Mouse (Mus musculus) thymus, postnatal 0 days (tissue): ENCODE data around the gene Spag9. TPM values are rescaled to one million over a fixed set of nuclear protein-coding genes. Genes with fewer than 3 reads are reported as not detected.
"Not testable (repeated sequence)": the region's sequence is repeated elsewhere in the genome, so short reads cannot be mapped to it uniquely, and the experiment has no call there.

Experiments
- DNase-seq: peaks from one replicate; pipeline ENCODE4 v3.0.0-alpha.2; 2015; ENCODE audit warnings: low spot score
- polyA plus RNA-seq: library from polyadenylated mRNA; unstranded; fragments of >200 nt; fragmentation: Nextera tagmentation; extraction: Ambion mirVana; gene quantifications from 2 replicates; pipeline ENCODE4 v1.2.1, GENCODE M21; 2015

The Spag9 gene
- polyA plus RNA-seq, 1 experiment from 2014 or later = 41.4 TPM

DNA sequence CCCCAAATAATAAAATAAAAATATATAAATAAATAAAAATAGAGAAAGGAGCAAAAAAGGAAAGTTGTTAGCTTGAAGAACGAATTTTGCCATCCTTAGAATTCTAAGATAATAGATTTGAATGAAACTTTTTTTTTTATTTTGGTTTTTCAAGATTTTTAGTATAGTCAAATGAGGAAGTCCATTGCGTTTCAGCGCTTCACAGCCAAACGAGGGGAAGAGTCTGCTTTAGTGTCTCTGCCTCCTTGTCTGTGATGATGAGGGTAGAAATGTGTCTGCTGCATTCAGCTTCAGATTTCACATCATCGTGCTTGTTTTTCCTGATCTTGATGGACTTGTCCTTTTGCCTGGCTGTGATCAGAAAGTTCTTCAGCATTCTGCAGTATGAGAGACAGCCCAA, 10.6 kb upstream of the Spag9 start:
- no peak for DNase-seq

DNA sequence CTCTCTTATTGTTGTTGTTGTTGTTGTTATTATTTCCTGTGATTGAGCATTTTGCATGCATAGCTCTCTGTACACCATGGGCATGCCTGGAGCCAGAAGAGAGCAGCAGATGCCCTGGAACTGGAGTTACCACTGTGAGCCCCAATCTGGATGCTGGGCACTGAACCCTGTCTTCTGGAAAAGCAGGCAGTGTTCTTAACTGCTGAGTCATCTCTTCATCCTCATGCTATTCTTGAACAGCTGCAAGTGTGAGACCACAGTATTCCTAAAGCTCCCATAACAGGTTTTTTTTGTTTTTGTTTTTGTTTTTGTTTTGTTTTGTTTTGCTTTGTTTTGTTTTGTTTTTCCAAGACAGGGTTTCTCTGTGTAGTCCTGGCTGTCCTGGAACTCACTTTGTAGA, 9.6 kb upstream of the Spag9 start:
- no peak for DNase-seq

DNA sequence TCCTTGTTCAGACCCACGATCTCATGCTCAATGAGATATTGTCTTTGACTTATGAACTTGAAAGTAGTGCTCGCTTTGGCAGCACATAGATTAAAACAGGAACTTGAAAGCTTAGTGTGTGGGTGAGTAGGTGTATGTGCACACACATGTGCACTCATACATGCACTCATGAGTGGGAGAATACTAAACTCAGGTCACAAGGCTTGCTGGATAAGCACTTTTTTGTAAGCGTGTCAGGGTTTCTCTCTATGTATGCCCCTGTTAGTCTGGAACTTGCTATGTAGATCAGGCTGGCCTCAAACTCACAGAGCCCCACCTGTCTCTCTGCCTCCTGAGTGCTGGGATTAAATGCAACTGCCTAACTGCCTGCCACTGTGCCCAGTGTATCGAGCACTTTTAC, 8.9 kb upstream of the Spag9 start:
- no peak for DNase-seq

DNA sequence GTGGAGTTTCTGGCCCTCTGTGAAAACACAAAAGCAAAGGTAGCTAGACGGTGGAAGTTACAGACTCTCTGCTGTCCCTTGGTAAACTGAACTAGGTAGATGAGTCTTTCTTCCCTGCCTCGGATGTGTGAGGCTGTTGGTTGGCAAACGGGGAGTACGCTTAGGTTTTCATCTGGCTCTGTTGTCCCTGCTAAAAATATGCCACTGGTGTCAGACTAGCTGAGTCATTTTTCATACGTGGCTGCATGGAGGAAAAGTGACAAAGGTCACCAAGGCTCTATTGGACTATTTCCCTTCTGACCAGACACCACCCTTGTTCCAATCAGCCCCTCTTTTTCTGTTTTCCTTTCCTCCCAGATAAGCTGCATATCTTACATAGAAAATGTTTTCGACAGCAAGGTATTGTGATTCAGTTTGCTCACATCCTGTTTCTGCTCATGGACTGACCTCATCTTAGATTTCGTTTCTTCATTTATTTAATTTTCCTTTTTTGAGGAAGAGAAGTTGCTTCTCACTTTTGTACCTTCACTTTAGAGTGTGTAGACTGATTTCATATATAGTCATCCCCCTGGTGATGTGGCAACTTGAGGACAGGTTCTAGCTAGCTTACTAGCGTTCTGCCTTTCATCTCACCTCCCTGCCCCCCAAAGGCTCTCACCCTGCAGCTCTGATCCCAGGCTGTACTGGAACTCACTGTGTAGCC, 8.1 kb upstream of the Spag9 start:
- no peak for DNase-seq

DNA sequence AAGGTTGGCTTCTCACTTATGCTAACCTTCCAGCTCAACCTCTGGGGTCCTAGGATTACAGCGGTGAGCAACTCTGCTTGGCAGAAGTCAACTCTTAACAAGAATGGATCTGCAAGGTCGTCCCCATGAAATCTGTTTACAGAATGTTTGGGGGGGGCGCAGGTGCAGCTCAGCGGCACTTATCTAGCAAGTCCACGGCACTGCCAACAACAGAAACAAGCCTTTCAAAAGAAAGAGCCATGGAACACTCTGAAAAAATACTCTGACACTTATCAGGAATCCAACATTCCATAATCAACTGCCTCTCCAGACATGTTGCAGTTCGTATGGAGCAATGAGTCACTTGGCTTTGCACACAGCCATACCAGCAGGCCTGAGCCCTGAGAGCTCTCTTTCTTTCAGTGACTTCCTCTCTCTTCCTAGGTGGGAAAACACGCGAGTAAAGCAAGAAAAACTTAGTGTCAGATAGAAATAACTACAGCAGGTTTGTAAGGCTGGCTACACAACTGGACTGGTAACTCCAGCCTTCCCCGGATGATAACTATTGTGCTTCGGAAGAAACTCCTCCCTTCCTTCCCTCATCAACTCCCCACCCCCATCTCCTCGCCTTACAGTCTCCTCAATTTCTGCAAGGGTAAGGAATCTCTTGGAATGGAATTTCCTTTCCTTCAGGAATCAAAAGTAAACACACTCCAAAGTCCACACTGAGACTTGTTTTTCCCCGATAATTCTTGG, 7.4 kb upstream of the Spag9 start:
- DNase-seq = no peak

DNA sequence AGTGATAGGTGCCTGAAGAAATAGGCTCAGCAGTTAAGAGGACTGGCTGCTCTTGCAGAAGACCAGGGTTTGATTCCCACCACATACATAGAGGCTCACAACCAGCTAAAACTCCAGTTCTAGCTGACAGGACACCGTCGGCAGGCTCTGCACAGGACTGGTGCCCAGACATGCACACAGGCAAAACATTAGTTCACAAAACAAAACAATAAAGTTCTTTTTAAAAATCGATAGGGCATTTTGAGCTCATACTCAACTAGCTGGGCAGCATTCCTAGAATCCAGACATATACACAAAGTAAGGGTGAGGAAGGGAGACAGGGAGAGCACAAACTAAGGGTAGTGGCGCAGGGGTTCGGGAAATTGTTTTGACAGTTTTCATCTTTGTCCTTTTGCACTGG, 1.4 kb upstream of the Spag9 start:
- no peak for DNase-seq

DNA sequence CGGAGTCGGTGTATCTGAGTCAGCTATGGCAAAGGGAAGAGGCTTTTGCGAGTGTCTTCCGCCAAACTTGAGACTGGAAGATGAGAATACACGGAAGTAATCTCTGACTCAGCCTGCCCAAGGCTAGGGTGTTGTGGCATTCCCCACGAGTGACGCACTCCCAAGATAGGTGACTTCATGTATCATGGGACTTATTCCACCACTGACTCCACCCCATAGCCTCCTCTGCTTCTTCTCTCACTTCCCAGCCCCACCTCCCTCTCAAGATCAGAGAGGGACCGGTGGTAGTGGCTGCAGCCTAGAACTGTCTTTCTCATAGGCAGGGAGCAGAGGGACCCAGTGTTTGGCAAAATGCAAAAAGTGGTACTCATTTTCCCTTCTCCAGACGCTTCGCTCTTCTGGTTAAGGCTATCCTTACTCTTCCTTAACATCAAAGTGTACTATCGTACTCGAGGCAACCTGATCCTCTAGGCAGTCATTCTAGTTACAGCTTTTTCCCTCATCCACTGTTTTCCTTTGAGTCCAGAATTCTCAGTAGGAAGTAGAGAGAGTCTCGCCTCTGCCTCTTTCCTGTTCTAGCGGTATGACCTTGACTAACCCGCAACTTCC, 676 bp upstream of the Spag9 start:
- DNase-seq = peak; percentile 60

DNA sequence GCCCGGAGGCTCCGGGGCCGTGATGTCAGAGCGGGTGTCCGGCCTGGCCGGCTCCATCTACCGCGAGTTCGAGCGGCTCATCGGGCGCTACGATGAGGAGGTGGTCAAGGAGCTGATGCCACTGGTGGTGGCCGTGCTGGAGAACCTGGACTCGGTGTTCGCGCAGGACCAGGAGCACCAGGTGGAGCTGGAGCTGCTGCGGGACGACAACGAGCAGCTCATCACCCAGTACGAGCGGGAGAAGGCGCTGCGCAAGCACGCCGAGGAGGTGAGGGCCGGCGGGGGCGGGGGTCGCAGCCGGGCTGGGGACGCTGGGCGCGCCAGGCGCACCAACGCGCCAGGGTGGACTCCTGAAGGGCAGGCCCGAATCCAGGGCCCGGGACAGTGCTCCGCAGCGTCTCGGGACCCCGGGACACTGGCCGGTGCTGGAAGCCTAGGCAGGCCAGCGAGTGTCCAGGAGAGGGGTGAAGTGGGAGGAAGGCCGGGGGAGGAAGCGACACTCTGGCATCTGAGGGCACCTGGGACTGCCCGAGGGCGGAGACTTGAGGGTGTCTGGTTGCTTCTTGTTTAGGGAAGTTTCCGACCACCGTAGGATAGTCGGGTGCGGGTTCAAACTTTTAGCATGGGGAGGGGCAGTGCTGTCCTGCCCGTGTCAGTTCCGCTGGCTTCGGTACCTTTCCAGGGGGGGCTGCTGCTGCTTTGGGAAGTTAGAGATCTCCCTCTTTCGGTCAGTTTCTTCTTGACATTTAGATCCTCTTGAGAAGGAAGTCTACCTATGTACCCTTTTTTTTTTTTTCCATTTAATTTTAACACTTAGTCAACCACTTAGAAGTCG, 632 bp downstream of the Spag9 start:
- peak; percentile 46 for DNase-seq

DNA sequence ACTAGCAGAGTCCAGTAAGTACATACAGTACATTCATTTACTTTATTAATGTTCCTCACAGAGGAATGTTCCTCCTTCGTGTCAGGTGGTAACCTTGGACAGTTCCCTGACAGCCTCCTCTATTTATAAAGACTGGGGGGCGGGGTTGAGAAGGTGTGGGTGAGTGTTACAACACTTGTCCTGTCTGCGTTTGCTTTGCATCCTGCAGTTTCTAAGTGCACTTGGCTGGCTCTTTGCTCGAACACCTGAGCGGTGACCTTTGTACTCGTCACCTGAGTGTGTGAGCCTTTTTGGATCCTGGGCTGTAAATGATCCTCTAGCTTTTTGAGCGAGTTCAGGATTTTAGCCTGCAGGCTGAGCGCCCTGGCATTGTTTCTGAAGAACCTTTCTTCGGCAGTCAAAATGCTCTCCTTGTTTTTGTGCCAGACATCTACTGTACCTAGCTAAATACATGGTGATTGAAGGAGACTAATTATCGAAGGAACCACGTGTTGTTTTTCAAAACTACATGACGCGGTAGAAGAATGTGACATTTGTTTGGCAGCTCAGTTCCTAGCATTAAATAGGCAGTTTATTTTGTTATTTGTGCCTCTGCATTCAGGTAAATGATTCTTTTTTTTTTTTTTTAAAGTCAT, 1.4 kb downstream of the Spag9 start:
- DNase-seq = peak; percentile 25

DNA sequence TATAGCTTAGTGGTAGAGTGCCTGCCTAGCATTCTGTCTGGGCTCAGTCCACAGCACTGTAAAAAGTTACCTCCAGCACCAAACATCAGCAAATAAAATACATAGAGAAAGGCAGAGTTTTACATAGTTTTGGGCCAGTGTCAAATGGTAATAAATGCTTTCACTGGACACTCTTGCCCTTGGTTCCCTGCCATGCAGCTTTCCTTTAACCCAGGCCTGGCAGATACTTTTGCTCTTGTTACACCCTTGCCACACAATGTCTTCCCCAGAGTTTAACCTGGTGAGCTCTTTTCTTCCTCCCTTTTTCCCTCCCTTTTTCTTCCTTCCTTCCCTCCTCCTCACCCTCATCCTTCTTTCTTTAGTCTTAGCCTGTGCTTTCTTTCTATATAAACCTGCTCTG, 3.4 kb downstream of the Spag9 start:
- no peak for DNase-seq

DNA sequence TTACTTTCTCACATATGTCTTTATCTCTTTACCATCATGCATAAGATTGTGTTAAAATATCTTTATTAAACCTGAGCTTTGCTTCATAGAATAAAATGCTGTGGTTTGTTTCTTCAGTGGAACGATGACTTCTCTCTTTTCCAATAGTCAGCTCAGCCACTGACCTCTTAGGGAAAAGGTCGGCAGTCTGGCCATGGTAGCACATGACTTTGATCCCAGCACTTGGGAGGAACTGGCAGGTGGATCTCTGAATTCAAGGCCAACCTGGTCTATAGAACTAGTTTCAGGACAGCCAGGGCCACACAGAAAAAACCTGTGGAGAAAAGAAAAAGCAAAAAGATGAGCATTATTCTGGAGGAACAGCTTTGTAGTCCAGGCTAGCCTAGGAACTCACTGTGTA, 7.5 kb downstream of the Spag9 start:
- no peak for DNase-seq

DNA sequence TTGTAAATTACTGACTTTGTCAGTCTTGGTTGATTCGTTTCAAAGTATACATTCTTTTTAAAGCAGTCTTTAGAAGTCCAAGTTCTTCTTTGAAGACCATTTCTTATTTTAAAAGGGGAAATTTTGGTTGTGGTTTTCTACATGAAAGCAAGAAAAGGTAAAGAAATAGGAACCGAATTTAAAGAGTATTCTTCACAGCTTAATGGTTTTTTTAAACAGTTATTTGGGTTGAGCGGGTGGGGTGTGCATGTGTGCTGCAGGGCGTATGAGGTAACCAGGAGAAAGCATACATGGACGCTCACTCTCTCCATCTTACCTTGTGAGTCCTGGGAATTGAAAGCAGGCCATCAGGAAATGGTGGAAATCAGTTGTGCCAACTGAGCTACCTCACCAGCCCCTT, 23.2 kb downstream of the Spag9 start:
- no peak for DNase-seq

DNA sequence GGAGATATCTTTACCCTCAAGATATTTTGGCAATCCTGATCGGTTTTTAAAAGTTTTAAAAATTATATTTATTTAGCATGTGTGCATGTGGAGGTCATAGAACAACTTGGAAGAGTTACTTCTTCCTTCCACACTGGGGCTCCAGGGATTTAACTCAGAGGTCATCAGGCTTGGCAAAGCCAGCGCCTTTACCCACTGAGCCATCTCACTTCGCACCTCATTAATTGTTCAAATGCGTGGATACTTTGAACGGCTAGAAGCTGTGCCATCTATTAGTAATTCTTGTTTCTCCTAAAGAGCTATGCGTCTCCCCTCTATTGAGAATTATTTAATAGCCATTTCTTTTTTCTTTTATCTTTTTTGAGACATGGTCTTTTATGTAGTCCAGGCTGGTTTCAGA, 24.5 kb downstream of the Spag9 start:
- DNase-seq = no peak

DNA sequence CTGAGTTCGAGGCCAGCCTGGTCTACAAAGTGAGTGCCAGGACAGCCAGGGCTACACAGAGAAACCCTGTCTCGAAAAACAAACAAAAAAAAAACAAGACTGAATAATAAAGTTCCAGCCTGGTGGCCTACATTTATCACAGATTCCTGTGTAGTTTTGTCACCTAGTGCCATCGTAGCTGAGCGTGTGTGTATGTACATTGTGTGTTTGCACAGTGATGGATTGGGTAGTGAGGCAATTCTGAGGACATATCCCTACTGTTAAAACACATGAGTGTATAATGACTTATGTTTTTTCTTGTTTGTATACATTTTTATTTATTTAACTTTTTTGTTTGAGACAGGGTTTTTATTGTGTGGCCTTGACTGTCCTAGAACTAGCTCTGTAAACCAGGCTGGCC, 30.4 kb downstream of the Spag9 start:
- no peak for DNase-seq

DNA sequence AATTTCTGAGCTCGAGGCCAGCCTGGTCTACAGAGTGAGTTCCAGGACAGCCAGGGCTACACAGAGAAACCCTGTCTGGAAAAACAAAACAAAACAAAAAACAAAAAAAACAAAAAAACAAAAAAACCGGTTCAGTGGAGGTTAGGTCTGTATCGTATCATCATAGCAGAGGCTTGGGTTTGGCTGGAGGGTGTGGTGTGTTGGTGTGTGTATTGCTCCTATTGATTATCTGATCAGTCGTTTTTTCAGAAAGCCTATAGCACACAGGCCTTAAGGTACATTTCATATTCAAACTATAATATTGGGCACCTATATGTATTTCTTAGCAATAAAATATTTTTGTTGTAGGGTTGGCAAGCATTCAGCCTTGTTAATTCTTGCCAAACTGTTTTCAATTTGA, 36.2 kb downstream of the Spag9 start:
- no peak for DNase-seq

DNA sequence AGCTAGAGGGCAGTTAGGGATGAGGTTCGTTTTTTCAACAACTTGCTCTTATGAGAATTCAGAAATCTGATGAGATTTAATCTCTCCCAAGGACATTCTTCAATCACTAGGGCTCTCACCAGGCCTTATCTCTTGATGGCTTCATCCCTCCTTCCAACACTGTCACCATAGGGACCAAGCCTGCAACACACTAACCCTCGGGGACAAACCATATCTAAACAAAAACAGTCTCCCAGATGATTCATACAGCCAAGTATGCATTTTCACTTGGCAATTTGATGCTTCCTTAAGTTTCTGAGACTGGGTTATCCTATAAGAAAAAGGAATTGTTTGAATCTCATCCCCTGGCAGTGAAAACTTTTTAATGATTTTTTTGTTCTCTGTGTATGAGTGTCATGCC, 37.1 kb downstream of the Spag9 start:
- DNase-seq = no peak

DNA sequence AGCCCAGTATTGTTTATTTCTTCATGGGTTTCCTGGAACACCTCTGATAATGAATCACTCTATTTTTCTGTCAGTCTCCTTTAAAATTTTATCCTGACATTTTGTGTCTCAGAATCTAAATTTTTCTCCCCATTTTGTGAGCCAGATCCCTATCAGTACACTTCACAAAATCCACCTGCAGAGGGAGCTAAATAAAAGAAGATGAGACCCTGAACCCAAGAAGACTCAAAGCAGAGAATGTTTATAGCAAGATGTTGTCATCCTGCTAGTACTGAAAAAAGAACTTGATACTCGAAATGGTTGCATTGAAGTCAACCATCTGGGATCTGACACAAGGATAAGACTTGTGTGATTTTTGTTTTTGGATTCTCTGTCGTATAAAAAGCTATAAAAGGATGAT, 40.1 kb downstream of the Spag9 start:
- peak; percentile 46 for DNase-seq

DNA sequence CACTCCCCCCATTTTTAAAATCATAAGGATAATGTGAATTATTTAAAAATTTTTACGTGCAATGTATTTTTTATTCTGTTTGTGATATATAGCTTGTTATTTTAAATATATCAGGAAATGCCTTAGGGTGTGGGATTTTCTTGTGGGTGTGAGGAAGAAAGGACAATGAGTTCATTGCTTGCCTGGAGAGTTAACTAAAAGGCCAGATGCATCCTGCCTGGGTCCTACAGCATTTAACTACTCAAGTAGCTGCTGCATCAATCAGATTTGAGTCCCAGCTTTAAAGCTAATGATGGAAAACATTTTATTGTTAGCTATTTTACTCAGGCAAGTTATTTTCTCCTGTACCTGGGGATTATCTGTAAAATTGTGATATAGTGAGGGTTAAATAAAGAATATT, 45.6 kb downstream of the Spag9 start:
- no peak for DNase-seq

DNA sequence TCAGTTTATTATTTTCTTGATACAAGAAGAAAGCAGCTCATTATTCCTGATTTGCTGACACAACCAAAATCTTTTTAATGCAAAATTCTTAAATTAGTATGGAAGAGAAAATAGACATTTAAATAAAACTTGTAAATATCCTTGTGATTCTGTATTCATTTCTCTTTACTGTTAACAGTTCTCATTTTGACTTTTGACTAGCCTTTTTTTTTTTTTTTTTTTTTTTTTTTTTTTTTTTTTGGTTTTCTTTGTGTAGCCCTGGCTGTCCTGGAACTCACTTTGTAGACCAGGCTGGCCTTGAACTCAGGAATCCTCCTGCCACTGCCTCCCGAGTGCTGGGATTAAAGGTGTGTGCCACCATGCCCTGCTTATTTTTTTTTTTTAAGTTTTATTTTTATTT, 46.4 kb downstream of the Spag9 start:
- not testable (repeated sequence) for DNase-seq

DNA sequence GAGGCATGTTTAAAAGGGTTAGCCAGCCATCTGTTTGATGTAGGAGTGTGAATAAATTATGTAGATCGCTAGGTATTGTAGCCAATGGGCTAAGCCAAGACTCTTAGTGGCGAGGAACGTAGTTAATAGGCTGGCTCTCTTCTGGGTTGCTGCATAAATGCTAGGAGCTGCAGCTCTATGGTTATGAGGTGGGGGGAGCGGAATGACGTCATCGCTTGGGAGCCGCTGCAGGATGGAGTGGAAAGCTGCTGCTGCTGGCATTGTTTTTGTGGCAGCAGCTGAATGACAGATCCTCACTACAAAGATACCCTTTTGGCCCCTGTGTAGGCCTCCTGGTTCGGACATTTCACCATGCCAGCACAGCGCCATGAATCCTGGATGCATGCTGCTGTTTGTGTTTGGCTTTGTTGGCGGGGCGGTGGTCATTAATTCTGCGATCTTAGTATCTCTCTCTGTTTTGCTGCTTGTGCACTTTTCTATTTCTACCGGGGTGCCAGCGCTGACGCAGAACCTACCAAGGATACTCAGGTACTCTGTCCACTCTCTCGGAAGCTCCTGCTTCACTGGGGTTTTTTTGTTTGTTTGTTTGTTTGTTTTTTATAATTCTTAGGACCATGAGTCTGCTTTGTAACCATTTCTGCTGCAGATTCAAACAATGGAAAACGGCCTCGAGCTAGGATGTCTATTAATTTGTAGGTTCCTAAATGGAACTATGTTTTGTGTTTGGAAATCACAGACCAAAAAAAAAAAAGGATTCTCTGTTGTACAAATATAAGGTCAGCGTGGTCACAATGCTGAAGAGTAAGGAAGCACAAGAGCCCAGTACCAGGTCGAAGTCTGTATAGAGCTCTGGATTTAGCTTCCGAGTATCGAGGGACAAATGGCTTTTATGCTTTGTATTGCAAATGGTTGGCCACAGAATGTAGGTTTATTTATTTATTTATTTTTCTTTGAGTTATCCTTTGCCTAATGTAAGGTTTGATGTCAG, 48.4 kb downstream of the Spag9 start:
- peak; percentile 27 for DNase-seq
